Mouse (Mus musculus) thymus, adult 2 months (tissue): ENCODE results near the gene Ttc33. TPM values are rescaled to one million over a fixed set of nuclear protein-coding genes. Genes with fewer than 3 reads are reported as not detected.

Source experiments
- DNase-seq: peaks from one replicate; pipeline ENCODE4 v3.0.0; 2021
- H3K27ac ChIP-seq: fragments of 200-500 bp; 2 replicates; pipeline ENCODE4 v1.5.1; 2012; ENCODE audit warnings: low read length, control low read depth; ENCODE audit not compliant: control insufficient read depth, insufficient read depth
- H3K27me3 ChIP-seq: fragments of 200-500 bp; 2 replicates; pipeline ENCODE4 v1.6.1; 2012; ENCODE audit warnings: mild to moderate bottlenecking, low read length, moderate library complexity, mixed read lengths; ENCODE audit not compliant: control insufficient read depth, insufficient read depth
- H3K36me3 ChIP-seq: fragments of 200-500 bp; 2 replicates; pipeline ENCODE4 v1.6.1; 2012; ENCODE audit warnings: mild to moderate bottlenecking, low read length, moderate library complexity; ENCODE audit not compliant: control insufficient read depth, insufficient read depth
- H3K4me1 ChIP-seq: fragments of 200-500 bp; replicated peaks from 2 replicates; pipeline ENCODE4 v1.6.1; 2012; ENCODE audit warnings: low read length; ENCODE audit not compliant: control insufficient read depth, insufficient read depth
- H3K4me3 ChIP-seq: fragments of 200-500 bp; 2 replicates; pipeline ENCODE4 v1.5.1; 2012; ENCODE audit warnings: mild to moderate bottlenecking, low read length, control low read depth, moderate library complexity; ENCODE audit not compliant: control insufficient read depth, insufficient read depth
- CTCF ChIP-seq: fragments of 200-500 bp; IDR thresholded peaks from 2 replicates; pipeline ENCODE4 v1.5.1; 2012; ENCODE audit warnings: mild to moderate bottlenecking, control low read depth, low read length, moderate library complexity, borderline replicate concordance; ENCODE audit not compliant: control insufficient read depth, poor library complexity, insufficient read depth; ENCODE audit errors: extremely low read depth
- POLR2A ChIP-seq: fragments of 200-500 bp; IDR thresholded peaks from 2 replicates; pipeline ENCODE4 v1.6.1; 2012; ENCODE audit warnings: mild to moderate bottlenecking, low read length, control low read depth, moderate library complexity; ENCODE audit not compliant: control insufficient read depth, poor library complexity, insufficient read depth; ENCODE audit errors: extremely low read depth
- WGBS: fragments of 180-500 bp; shearing (Covaris S2); methylation state at CpG from one replicate; pipeline ENCODE4 v1.1.7; 2018; 5-methylcytosine and 5-hydroxymethylcytosine counted together
- polyA plus RNA-seq: library from polyadenylated mRNA; depleted of rRNA; stranded (reverse); fragments of >200 nt; gene quantifications from 2 replicates; pipeline ENCODE4 v1.2.3, GENCODE M21; 2012; rRNA removed

Gene Ttc33
- 3.8 and 4.9 TPM in 2 replicates for polyA plus RNA-seq

DNA sequence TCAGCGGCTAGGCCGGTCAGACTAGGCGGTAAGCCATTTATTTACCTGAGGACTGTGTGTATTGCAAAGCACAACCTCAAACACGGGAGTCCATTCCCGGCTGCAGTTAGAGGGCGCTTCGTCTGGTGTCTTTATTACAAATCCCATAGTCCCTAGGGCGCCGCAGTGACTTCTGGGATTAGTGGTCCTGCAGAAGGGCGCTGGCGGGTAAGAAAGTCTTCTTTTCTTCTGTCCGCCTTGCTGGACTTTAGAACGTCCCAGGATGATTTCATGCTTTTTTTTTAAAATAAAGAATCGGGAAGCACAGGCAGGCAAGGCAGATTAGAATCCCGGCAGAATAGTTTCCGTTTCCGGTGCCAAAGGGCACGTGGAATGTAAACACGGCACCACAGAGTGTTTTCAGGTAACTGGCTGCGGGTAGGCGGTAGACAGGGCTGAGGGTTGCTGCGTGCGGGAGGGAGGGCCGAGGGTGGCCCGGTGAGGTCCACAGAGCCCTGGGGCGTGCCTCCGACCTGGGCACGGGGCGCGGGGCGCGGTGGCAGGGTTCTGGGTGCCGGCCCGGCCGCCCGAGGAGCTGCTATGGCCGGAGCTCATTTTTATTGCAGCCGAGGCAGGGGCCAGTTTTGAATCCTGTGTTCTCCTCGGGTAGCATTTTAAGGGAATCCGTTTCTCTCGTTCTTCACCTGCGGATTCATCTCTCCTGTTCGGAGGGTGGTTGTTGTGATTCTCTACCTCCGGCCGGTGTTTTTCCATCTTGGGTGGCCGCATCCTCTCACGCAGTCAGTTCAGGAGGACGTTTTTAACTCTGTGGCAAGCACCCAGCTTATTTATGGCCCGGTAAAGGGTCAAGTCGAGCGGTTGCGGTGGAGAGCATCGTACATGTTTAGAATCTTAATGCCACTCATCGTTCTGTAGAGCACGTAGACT is at the start of gene Ttc33:
Ttc33 (plus strand) TSS at position 160 of the 927 bp plus-strand sequence.
- Histone ChIP-seq H3K4me1 (peaks cover 7% of the 10 kb centered on the region), H3K4me3 (peak within 1 kb of the TSS; percentile 97), H3K27ac (peak within 1 kb of the TSS; percentile 48), H3K36me3 (0 out of 2 replicates have a peak, but pooled peaks cover 3% of the 10 kb centered on the region), H3K27me3 (no peaks in the 10 kb centered on the region)
- WGBS = under 1% methylated on average over 55 of the region's 55 CpGs
- TF ChIP-seq CTCF = no peak
- TF ChIP-seq POLR2A = no peak
- DNase-seq = peak; percentile 74

DNA sequence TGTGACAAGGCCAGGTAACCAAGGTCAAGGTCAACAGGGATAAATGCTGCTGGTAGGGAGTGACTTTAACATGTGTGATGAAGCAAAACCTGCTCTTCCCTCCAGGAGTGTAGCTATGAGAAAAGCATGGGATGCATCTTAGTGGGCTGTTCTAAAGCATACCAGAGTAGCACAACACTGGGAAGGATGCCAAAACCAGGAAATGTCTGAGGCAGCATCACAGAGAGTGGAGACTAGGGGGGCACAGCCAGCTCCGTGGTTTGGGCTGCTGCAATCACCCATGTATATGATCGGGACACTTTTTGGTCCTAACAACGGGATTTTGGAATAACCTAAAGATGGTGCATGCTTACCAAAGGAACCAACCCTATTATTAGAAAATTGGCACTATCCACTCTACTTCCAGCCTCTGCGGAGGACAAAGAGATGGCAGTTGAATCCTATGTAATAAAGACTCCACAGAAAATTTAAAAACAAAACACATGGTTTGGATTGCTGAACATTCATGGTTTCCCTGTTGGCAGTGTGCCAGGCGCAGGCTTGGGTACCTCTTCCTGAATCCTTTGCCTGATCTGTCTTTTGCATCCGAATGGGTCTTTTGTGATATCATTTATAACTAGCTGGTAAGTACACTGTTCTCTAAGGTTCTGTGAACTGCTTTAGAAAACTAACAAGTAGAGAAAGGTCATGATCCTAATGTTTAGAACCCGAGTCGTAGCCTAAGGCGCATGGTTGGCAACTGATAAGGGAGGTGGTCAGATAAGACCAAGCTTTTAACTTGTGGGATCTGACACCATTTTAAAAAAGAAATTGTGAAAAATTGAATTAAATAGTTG is 47.1 kb upstream of the Ttc33 start:
- Histone ChIP-seq H3K27ac (no peak overlapping the region), H3K36me3 (no peaks in the 10 kb centered on the region), H3K4me3 (no peak overlapping the region), H3K4me1 (no peaks in the 10 kb centered on the region), H3K27me3 (no peaks in the 10 kb centered on the region)
- TF ChIP-seq CTCF = no peak
- no peak for TF ChIP-seq POLR2A
- WGBS = 86% methylated on average over 9 of the region's 9 CpGs
- no peak for DNase-seq

DNA sequence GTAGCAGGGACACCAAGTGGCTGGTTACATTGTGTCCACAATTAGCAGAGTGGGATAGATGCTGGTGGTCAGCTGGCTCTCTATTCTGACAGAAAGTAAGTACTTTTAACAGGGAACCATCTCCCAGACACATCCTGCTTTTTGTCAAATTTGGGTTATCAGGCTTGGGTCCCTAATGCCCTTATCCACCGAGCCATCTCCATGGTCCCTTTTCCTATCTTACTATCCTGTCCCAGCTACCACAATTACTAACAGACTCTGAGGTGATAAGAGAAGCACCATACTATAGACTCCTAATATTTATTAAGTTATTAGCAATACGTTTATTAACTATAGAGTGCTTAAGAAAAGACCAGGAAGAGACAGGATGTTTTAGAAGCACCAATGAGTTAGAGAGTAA is 46.0 kb upstream of the Ttc33 start:
- Histone ChIP-seq H3K4me1 (no peaks in the 10 kb centered on the region), H3K36me3 (no peaks in the 10 kb centered on the region), H3K27ac (no peak overlapping the region), H3K4me3 (no peak overlapping the region), H3K27me3 (no peaks in the 10 kb centered on the region)
- TF ChIP-seq POLR2A = no peak
- TF ChIP-seq CTCF = no peak
- DNase-seq = no peak
- WGBS = 94% methylated on average over 2 of the region's 2 CpGs

DNA sequence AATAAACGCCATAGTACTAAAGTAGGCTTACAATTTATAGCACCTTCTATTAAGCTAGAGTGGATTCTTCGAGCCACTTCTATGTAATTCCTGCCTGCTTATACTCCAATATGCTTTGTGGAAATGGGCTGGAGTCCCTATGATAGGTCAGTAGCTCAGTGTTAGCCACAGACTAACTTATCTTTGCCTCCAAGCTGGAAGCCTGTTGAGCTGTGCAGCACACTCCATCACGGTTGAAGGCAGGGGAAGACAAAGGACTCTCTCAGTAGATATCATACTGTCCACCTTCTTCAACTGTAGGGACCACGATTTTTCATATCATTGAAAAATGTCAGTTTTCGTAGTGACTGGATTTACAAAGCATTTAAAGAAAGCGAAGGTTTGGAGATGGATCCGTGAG is 45.5 kb upstream of the Ttc33 start:
- no peak overlapping the region for H3K4me3 ChIP-seq
- no peaks in the 10 kb centered on the region for H3K4me1 ChIP-seq
- DNase-seq = no peak
- no peak overlapping the region for H3K27ac ChIP-seq
- TF ChIP-seq POLR2A = no peak
- no peak for TF ChIP-seq CTCF
- WGBS = 93% methylated on average over 7 of the region's 7 CpGs
- no peaks in the 10 kb centered on the region for H3K27me3 ChIP-seq
- H3K36me3 ChIP-seq = no peaks in the 10 kb centered on the region

DNA sequence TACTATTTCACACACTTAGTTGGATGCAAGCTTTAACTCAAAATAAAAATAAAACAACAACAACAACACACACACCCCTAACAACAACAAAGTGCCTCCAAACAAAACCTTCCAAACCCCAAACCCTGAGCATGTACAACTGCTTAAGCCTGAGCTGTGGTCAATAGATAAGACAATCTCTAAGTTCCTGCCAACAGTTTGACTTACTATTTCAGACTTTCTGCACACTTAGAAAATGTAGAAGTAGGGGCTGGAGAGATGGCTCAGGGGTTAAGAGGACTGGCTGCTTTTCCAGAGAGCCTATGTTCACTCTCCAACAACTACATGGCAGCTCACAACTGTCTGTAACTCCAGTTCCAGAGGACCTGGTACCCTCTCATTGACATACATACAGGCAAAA is 45.0 kb upstream of the Ttc33 start:
- Histone ChIP-seq H3K27ac (no peak overlapping the region), H3K36me3 (no peaks in the 10 kb centered on the region), H3K27me3 (no peaks in the 10 kb centered on the region), H3K4me1 (no peaks in the 10 kb centered on the region), H3K4me3 (no peak overlapping the region)
- DNase-seq = no peak
- TF ChIP-seq CTCF (no peak), POLR2A (no peak)

DNA sequence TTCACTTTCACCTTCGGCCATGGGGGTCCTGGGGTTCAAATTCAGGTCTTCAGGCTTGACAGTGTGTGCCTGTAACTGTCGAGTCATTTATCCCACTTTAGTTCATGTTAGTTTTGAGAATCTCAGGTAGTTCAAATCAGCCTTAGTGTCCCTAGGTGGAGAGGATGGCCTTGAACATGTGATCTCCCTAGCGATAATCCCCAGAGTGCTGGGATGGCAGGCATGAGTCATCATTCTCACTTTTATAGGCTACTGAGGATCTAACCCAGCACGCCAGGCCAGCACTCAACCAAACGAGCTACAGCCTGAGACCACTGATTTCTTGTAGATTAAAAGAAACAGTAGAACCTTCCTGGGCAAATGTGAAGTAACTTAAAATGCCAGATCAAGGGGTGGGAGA is 43.3 kb upstream of the Ttc33 start:
- Histone ChIP-seq H3K4me3 (no peak overlapping the region), H3K27me3 (no peaks in the 10 kb centered on the region), H3K27ac (no peak overlapping the region), H3K4me1 (no peaks in the 10 kb centered on the region), H3K36me3 (no peaks in the 10 kb centered on the region)
- TF ChIP-seq POLR2A = no peak
- TF ChIP-seq CTCF = no peak
- WGBS = 76% methylated on average over 5 of the region's 5 CpGs
- DNase-seq = no peak

DNA sequence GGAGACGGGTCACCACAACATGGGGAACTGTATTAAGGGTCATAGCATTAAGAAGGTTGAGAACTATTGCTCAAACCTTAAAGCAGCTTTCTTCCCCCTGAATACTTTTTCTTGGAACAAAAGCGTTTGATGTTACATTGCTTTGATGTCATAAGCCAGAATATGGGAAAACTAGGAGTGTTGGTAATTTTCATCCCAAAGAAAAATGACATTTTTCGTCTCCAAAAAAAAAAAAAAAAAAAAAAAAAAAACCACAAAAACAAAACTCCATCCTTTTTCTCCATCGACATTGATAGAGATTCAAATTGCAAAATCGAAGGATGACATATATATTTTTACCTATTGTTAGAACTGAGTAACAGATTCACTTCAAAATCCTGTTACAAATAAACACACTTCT is 42.6 kb upstream of the Ttc33 start:
- Histone ChIP-seq H3K4me1 (no peaks in the 10 kb centered on the region), H3K27ac (no peak overlapping the region), H3K27me3 (no peaks in the 10 kb centered on the region), H3K4me3 (no peak overlapping the region), H3K36me3 (no peaks in the 10 kb centered on the region)
- 75% methylated on average over 5 of the region's 5 CpGs for WGBS
- TF ChIP-seq CTCF (no peak), POLR2A (no peak)
- no peak for DNase-seq
